Mouse (Mus musculus) heart, postnatal 36 days (tissue): ENCODE measurements at regions not wholly inside any gene's neighbourhood (a gene's known extent, or its start where the extent isn't known, plus 50 kb on each side); places are given as distances from the start of the nearest gene placed in this dataset.
"Not testable (repeated sequence)": the region's sequence is repeated elsewhere in the genome, so short reads cannot be mapped to it uniquely, and the experiment has no call there.

Experiments
- DNase-seq, 2 experiments: peaks; one replicate each; pipeline ENCODE4 v3.0.0; 2021 to 2022
- intact Hi-C: fragments of 180-260 bp; cut with DNase I; formaldehyde crosslinking; loops from one replicate; pipeline ENCODE4 v1.15.1; 2025

DNA sequence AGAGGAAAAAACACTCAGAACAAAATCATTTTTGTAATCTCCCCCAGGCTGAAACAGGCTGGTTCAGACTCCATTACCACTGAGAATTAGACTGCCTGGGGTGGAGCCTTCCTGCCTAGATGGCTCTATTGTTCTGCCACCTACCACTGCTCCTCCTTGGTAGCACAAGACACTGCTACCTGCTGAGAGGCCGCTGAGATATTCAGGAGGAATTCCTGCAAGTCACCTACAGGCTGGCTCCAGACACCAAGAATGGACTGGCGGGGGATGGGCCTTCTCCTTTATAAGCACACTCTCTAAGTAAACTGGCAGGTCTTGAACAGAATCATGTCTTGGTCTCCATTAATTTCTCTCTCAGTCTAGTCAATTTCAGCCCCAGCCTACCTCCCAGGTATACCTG is 3289.4 kb downstream of the Gm37988 start:
- intact Hi-C loops = no loop called here
- no peak for DNase-seq

GRCm38 (mm10) chr1:8123021-8123420 is 3290.9 kb upstream of the A830018L16Rik start:
- DNase-seq = peak in 1 of 2 experiments; percentile 1

GRCm38 (mm10) chr1:8134434-8135433 is 3279.2 kb upstream of the A830018L16Rik start:
- intact Hi-C loops, DNase-seq: not testable (repeated sequence)

More at GRCm38 (mm10) chr1:8123021-8123420, 3290.9 kb upstream of the A830018L16Rik start:
- intact Hi-C loops = not testable (repeated sequence)

DNA sequence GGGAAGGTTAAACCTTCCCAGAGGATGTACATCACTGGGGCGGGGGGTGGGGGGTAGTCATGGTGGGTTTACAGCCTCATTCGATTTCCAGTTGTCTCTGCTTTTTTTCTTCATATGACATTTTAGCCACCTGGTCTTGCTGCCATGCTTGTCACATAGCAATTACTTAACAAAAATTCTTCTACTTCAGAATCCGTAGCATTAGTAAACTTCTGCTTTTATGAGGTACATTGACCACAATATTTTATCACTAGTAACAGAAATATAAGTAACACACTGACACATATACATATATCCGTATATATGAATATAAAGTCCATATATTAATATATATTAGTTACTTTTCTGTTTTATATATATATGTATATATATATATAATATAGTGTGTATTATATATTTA is 3271.3 kb upstream of the A830018L16Rik start:
- intact Hi-C loops = no loop called here
- DNase-seq = no peak

DNA sequence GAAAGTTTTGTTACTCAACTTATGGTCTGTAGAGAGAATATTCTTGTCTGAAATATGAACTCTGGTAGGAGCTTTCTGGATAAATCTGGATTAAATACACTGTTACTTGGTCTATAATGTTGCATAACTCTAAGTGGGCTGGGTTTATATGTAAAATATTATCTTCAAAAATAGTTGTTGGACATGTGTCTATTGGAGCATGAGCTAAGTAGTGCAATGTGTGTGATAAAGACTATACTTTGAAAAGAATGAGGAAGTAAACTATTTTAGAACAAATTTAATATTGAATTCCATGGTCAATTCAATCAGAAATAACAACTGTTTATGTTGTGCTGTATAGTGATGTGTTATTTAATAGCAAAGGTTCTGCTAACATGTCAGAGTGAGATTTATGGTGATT is 3240.7 kb upstream of the A830018L16Rik start:
- DNase-seq = no peak
- intact Hi-C loops = no loop called here
